Mouse (Mus musculus) pancreas, adult 10 weeks (tissue): ENCODE measurements around the gene Hist2h2be. TPM values are rescaled to one million over a fixed set of nuclear protein-coding genes. Genes with fewer than 3 reads are reported as not detected.

Experiments
- polyA plus RNA-seq: library from polyadenylated mRNA; stranded (reverse); fragments of 350-450 nt; fragmentation: Illumina TruSeq; extraction: RNeasy Lipid Tissue Mini Kit (QIAGEN cat#74804); gene quantifications from one replicate; pipeline ENCODE4 v1.2.3, GENCODE M21; 2015; ENCODE audit warnings: low read depth, low replicate concordance; ENCODE audit not compliant: insufficient read depth

The Hist2h2be gene
- 3.3 TPM for polyA plus RNA-seq

DNA sequence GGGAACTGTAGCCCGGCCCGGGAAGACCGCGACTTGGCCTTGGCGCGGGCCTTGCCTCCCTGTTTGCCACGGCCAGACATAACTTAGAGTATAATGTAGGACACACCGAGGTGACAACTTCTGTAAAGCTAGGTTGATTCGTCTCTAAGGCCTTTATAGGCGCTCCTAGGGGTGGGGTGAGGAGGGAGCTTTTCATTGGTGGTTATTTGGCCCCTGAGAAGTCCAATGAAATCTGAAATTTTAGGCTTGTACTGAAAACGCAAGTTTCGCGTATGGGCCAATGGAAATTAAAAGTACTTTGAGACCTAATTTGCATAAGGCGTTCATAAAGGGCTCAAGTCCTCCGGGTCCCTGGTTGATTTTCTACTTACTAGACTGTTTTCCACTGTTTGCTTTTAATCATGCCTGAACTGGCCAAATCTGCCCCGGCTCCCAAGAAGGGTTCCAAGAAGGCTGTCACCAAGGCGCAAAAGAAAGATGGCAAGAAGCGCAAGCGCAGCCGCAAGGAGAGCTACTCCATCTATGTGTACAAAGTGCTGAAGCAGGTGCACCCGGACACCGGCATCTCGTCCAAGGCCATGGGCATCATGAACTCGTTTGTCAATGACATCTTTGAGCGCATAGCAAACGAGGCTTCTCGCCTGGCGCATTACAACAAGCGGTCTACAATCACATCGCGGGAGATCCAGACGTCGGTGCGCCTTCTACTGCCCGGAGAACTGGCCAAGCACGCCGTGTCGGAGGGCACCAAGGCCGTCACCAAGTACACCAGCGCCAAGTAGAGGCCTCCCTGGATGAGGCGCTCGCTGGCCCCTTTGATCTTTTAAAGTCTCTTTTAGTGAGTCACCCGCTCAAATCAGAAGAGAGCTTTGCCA is at the start of gene Hist2h2be, which contains the start of gene Hist2h2ac:
Hist2h2be (plus strand) TSS at position 355 of the 875 bp plus-strand sequence.
Hist2h2ac (minus strand) TSS at position 116 of the 875 bp plus-strand sequence.

DNA sequence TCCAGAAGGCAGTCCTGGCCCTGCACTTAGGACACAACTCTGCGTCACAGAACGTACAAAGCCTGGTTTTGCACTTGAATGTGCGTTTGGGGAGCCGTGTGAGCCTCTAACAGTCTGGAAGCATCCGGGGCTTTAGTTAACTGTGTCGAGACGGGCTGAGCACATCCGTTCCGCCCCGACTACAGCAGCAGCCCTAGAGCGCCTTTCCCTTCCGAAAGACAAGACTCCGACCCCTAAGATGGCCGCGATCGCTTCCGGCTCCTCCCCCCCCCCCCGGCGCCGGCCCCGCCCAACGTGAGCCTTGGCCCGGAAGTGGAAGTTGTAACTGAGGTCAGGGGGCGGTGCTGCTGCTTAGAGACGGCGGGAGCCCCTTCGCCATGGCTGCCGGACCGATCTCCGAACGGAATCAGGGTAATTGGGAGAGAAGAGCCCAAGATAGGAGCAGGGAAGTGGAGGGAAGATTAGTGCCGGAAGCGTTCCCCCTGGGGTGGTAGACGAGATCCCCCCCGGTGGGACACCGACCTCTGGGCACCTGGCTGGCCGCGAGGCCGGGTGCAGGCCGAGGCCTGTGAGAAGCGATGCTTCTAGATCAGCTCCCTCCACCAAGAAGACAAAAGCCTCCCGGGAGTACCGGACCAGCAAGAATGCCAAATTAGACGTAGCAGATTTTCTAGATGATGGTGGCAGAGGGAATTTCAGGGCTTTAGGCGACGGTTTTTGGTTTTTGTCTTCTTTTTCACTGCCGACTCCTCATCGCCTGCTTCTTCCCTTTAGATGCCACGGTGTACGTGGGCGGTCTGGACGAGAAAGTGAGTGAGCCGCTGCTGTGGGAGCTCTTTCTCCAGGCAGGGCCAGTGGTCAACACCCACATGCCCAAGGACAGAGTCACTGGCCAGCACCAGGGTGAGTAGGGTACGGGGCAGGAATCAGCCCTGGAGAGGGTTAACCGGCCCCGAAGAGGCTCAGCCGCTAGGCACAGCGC is 48.4 kb upstream of the Hist2h2be start, which contains the start of gene Sf3b4:
Sf3b4 (plus strand) TSS at position 136 of the 982 bp plus-strand sequence.

DNA sequence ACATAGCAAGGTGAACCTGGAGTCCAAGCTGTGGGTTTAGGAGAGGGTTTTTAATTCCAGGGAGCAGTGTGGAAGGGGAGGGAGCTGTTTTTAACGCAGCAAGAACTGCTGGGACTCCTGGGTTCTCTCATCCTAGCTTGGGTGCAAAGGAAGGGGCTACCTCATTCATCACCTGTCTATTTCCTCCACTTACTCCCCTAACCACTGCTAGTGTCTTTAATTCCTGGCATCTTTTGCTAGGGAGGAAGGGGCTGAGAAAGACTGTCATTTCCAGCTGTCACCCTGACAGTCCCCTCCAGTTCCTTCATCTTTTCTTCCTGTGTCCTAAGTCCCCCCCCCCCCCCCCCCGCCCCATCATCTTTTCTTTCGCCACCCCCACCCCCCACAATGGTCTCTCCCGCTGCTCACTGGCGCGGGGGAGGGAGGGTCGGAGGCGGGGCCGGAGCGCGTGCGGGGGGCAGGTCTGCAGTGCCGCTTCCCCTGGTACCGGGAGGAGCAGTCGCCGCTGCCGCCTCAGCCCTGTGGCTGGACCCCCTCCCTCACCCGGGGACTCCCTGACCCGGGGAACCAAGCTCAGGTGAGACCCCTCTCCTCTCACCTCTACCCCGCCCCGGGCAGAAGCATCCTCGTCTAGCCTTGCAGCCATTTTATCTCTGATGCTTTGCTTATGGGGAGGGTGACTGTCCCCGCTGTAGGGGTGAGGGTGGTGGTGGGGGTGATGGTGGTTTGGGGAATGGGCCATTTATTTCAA is 40.0 kb upstream of the Hist2h2be start, which contains the start of gene Sv2a:
Sv2a (plus strand) TSS at position 425 of the 751 bp plus-strand sequence.

DNA sequence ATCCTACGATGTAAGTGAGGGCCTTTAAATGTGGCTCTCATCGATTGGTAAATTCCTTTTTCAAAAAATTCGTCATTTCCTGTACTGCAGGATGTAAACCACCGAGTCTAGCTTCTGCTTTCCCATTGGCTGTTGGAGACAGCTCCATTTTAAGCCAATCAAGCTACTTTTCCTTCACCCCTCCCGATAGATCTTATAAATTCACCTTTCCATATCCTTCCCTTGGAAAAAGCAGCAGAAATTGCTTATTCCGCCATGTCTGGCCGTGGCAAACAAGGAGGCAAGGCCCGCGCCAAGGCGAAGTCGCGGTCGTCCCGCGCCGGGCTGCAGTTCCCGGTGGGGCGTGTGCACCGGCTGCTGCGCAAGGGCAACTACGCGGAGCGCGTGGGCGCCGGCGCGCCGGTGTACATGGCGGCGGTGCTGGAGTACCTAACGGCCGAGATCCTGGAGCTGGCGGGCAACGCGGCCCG is 1.2 kb upstream of the Hist2h2be start, which contains the start of the genes Bola1 and Hist2h2ab:
Bola1 (minus strand) TSS at position 49 of the 470 bp plus-strand sequence.
Hist2h2ab (plus strand) TSS at position 205 of the 470 bp plus-strand sequence.

DNA sequence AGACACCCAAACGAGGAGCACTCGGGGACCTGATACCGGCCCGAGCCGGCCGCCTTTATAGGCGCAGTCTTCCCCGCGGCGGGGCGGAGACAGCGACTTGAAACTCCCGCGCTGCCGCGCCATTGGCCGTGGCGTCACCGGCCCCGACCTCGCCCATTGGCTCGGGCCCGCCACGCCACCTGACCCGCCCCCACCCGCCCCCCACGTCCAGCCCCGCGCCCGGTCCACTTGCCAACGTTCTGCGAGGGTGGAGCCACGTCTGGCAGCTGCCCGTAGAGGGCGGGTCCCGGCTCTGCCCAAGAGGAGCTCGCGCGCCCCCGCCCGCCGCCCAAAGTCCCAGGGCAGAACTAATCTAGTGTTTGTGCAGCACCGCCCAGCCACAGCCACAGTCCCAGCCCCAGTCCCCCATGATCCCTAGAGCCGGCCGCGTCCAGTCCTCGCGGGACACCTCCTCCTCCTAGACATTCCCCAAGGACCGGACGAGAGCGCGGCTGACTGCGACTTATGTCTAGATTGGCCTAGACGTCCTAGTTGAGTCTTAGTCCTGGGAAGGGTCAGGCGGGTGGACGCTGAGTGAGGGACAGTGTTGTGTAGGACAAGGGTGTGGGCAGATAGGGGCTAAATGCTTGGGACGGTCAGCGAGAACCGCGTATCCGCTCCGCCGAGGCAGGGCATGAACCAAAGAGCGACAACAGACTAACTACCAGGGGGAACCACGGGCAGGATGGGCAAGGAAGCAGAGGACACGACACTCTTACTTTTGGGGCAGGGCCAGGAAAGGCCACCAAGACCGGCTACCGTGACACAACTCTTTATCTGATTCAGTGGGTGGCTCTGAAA is 18.3 kb downstream of the Hist2h2be start, which contains the start of gene Hist2h3c2:
Hist2h3c2 (minus strand) TSS at position 174 of the 840 bp plus-strand sequence.

DNA sequence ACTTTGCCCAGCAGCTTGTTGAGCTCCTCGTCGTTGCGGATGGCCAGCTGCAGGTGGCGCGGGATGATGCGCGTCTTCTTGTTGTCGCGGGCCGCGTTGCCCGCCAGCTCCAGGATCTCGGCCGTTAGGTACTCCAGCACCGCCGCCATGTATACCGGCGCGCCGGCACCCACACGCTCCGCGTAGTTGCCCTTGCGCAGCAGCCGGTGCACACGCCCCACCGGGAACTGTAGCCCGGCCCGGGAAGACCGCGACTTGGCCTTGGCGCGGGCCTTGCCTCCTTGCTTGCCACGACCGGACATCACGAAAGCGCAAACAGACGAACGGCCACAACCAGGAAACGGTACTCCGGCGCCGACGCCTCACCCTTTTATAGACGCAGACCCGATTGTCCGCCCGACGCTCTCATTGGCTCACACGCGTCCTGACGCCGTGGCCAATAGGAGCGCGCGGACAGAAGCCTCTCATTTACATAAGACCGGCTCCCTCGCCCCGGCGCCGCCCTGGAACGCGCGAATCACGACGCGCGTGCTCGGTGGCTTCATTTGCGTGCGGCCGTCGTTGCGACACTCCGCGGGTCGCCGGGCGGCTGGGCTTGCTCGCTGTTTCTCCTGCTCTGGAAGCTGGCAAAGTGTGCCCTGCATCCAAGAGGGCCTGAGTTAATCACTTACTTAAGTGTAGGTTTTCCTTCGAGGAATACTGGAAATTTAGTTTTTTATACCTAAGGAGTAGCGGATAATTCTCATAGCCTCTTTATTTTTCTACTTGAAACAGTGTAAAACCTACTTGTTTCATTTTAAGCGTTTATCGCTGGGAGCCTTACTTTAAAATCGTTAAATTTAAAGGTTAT is 19.3 kb downstream of the Hist2h2be start, which contains the start of gene Hist2h2aa2:
Hist2h2aa2 (minus strand) TSS at position 328 of the 850 bp plus-strand sequence.

DNA sequence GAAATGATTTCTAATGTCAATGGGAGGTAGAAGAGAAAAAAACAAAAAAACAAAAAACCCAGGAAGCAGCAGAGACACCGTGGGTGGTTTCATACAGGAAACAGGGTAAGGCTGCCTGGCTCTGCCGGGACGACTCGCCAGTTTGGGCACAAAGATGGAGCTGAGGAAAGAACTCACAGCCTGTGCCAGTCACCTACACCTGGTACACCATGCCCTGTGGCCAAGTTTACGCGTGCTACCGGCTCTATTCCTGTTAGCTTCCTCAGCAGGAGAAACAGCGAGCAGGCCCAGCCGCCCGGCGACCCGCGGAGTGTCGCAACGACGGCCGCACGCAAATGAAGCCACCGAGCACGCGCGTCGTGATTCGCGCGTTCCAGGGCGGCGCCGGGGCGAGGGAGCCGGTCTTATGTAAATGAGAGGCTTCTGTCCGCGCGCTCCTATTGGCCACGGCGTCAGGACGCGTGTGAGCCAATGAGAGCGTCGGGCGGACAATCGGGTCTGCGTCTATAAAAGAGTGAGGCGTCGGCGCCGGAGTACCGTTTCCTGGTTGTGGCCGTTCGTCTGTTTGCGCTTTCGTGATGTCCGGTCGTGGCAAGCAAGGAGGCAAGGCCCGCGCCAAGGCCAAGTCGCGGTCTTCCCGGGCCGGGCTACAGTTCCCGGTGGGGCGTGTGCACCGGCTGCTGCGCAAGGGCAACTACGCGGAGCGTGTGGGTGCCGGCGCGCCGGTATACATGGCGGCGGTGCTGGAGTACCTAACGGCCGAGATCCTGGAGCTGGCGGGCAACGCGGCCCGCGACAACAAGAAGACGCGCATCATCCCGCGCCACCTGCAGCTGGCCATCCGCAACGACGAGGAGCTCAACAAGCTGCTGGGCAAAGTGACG is 24.3 kb downstream of the Hist2h2be start, which contains the start of gene Hist2h2aa1:
Hist2h2aa1 (plus strand) TSS at position 495 of the 884 bp plus-strand sequence.

DNA sequence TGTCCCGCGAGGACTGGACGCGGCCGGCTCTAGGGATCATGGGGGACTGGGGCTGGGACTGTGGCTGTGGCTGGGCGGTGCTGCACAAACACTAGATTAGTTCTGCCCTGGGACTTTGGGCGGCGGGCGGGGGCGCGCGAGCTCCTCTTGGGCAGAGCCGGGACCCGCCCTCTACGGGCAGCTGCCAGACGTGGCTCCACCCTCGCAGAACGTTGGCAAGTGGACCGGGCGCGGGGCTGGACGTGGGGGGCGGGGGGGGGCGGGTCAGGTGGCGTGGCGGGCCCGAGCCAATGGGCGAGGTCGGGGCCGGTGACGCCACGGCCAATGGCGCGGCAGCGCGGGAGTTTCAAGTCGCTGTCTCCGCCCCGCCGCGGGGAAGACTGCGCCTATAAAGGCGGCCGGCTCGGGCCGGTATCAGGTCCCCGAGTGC is 25.5 kb downstream of the Hist2h2be start, which contains the start of gene Hist2h3c1:
Hist2h3c1 (plus strand) TSS at position 259 of the 430 bp plus-strand sequence.

DNA sequence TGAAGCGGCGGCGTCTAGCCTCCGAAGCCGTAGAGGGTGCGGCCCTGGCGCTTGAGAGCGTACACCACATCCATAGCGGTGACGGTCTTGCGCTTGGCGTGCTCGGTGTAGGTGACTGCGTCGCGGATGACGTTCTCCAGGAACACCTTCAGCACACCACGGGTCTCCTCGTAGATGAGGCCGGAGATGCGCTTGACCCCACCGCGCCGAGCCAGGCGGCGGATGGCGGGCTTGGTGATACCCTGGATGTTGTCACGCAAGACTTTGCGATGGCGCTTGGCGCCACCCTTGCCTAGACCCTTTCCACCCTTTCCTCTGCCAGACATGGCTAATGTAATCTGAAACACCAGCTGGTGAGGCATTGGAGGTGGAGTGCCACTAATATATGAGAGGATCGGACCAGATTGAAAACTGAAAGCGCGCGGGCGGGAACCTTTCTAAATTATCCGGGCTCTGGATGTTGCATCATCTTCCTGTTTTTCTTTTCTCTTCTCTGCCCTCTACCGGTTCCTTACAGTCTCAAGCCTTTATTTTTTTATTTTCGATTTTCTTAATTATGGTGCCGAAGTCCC is 42.1 kb downstream of the Hist2h2be start, which contains the start of gene Hist2h4:
Hist2h4 (minus strand) TSS at position 333 of the 572 bp plus-strand sequence.

DNA sequence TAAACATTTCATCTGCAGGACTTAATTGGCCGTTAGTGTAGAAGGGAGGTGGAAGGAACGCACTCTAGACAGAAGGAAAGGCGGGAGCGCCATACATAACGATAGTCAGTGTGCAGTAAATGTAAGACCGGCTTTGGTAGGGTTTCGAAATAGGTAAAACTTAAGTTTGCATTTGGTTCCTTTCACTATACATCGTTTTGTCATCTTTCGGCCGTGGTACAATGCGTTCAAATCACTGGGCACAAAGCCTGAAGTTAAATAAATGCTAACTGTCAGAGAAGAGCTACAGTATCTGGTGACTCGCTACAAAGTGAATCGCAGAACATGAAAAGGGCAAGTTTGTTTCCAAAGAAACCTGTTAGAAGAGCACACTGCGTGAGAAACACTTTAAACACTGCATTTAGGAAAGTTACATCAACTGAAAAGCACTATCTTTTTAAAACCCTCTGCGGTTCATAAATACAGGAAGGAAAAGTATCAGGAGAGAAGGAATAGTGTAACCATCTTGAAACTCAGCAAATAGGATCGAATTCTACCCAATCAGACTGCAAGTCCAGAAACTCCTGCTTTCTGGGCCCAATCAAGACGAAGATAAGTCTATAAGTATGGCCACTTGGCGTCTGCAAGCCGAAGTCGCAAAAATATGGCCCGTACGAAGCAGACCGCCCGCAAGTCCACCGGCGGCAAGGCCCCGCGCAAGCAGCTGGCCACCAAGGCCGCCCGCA is 47.3 kb downstream of the Hist2h2be start, which contains the start of gene Hist2h3b:
Hist2h3b (plus strand) TSS at position 604 of the 725 bp plus-strand sequence.

DNA sequence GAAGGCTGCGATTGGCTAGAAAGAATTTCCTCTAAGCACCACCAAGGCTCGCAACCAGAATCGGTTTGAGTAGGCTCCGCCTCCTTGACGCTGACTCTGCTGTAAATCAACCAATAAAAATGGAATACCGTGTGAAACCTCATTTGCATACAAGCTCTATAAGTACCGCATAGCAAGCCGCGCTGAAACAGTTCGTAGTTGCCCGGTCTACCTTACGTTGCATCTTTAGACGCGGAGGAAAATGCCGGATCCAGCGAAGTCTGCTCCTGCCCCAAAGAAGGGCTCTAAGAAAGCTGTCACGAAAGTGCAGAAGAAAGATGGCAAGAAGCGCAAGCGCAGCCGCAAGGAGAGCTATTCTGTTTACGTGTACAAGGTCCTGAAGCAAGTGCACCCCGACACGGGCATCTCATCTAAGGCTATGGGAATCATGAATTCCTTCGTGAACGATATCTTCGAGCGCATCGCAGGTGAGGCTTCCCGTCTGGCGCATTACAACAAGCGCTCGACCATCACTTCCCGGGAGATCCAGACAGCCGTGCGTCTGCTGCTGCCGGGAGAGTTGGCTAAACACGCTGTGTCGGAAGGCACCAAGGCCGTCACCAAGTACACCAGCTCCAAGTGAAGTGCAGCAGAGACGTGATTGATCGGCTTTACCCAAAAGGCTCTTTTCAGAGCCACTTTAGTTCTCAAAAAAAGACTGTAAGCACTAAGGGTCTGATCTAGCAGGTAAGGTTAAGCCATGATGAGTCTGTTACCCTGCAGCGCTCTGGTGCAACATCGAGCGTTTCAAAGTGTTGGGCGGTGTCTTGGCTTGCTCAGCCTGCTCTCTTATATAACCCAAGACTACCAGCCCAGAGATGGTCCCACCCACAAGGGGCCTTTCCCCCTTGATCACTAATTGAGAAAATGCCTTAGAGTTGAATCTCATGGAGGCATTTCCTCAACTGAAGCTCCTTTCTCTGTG is 48.9 kb downstream of the Hist2h2be start, which contains the start of gene Hist2h2bb:
Hist2h2bb (plus strand) TSS at position 242 of the 964 bp plus-strand sequence.

